Mouse (Mus musculus): ENCODE data around the gene Gm5039. TPM values are rescaled to one million over a fixed set of nuclear protein-coding genes. Genes with fewer than 3 reads are reported as not detected.
A peak's percentile ranks its signal among the peaks of the same experiment; 100 is the strongest.
"Not testable (repeated sequence)": the region's sequence is repeated elsewhere in the genome, so short reads cannot be mapped to it uniquely, and the experiment has no call there.

The Gm5039 gene
- total RNA-seq (2021), result not detected
- long read RNA-seq, result 0 reads

- DNase-seq (ENCODE audit: low spot score in 2 of 2), result not testable (repeated sequence)
Observed at GRCm38 (mm10) chr12:88323926-88324325, at the start of gene Gm5039. Gene Gm5039 (minus strand): TSS chr12:88324026.

GRCm38 (mm10) chr12:88372018-88372417 is 48.2 kb upstream of the Gm5039 start:
- DNase-seq (ENCODE audit: low spot score in 2 of 2), result no peak

GRCm38 (mm10) chr12:88370321-88370720 is 46.5 kb upstream of the Gm5039 start:
- not testable (repeated sequence) for DNase-seq (ENCODE audit: low spot score in 2 of 2)

GRCm38 (mm10) chr12:88369690-88370089 is 45.9 kb upstream of the Gm5039 start:
- DNase-seq (ENCODE audit: low spot score in 2 of 2), result not testable (repeated sequence)

GRCm38 (mm10) chr12:88368618-88369017 is 44.8 kb upstream of the Gm5039 start:
- no peak for DNase-seq (ENCODE audit: low spot score in 2 of 2)

GRCm38 (mm10) chr12:88367673-88368072 is 43.8 kb upstream of the Gm5039 start:
- DNase-seq (ENCODE audit: low spot score in 2 of 2), result no peak

- no peak for DNase-seq (ENCODE audit: low spot score in 2 of 2)
Observed at GRCm38 (mm10) chr12:88361120-88361445, 37.3 kb upstream of the Gm5039 start.

GRCm38 (mm10) chr12:88360441-88361119 is 36.8 kb upstream of the Gm5039 start, which contains the start of gene Adck1:
Gene Adck1 (plus strand): TSS chr12:88360554.
- DNase-seq (ENCODE audit: low spot score in 2 of 2), result peak; percentile 86 to 92

- no peak for DNase-seq (ENCODE audit: low spot score in 2 of 2)
Observed at GRCm38 (mm10) chr12:88354182-88354702, 30.4 kb upstream of the Gm5039 start.

- DNase-seq (ENCODE audit: low spot score in 2 of 2), result not testable (repeated sequence)
Observed at GRCm38 (mm10) chr12:88341286-88341685, 17.5 kb upstream of the Gm5039 start.

GRCm38 (mm10) chr12:88336662-88337413 is 13.0 kb upstream of the Gm5039 start:
- DNase-seq (ENCODE audit: low spot score in 2 of 2), result not testable (repeated sequence)

GRCm38 (mm10) chr12:88314556-88314955 is 9.3 kb downstream of the Gm5039 start:
- DNase-seq (ENCODE audit: low spot score in 2 of 2), result no peak

GRCm38 (mm10) chr12:88297171-88297570 is 26.7 kb downstream of the Gm5039 start:
- DNase-seq (ENCODE audit: low spot score in 2 of 2), result not testable (repeated sequence)

GRCm38 (mm10) chr12:88293082-88293481 is 30.7 kb downstream of the Gm5039 start:
- not testable (repeated sequence) for DNase-seq (ENCODE audit: low spot score in 2 of 2)

GRCm38 (mm10) chr12:88285224-88285623 is 38.6 kb downstream of the Gm5039 start:
- DNase-seq (ENCODE audit: low spot score in 2 of 2), result not testable (repeated sequence)

- not testable (repeated sequence) for DNase-seq (ENCODE audit: low spot score in 2 of 2)
Observed at GRCm38 (mm10) chr12:88274400-88274799, 49.4 kb downstream of the Gm5039 start, which contains the start of gene Gm5662. Gene Gm5662 (minus strand): TSS chr12:88274500.

Other genes with a start within 250 kb of the Gm5039 start
- gene Gm16368, start 240.3 kb downstream of the Gm5039 start, total RNA-seq (2021), result not detected
- not detected for gene Gm10436, start 141.9 kb downstream of the Gm5039 start, total RNA-seq (2021)
- gene Gm8332, start 73.9 kb downstream of the Gm5039 start, total RNA-seq (2021), result not detected
- gene Gm5662, start 49.5 kb downstream of the Gm5039 start, total RNA-seq (2021), result not detected
- gene Adck1, start 36.5 kb upstream of the Gm5039 start, total RNA-seq (2021), result 10 to 100 TPM; 32.8 to 34.2 TPM

All from layer of hippocampus, postnatal 10 days (tissue).